Comparison of ENCODE assay signal across 8 mouse cellular contexts in the genomic region with DNA sequence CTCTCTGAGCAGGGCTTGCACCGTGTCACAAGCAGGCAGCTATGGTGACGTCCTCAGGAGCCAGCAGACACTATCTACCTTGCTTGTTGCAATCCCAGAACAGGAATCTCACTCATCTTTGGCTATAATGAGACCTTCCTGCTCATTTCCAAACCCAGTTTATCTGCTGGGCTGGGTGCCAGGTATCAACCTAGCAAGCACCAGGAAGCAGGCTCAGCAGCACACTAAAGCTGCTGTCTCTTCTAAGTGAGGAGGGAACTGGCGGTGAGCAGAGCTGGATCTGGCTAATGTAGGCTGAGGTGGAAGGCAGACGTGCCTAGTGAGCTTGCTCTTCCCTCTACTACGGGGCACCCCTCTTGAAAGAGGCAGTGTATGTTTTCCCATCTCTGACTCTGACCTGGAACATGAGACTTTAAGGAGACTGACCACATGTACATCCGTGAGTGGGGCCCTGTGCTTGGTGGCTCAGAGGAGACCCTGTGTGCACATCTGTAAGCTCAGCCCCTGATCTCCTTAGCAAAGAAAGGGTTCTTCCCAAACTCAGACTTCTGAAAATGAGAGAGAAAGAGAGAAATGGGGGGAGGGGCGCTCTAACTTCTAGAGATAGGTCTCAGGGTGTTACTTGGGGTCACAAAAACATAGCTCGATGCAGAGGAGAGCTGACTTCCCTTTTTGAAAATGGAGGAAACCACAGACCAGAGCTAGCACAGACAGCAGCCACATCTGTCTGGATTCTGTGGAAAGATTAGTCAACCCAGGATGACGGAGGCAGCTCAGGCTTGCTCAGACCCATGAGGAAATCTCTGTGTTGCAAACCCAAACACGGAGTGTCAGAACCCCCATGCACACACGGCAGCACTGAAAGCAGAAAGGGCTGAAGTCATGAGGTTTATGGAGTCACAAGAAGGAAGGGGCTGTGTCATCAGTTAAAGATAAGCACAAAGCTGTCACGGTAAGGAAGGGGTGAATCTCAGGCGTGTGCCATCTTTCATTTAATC.
A peak's percentile ranks its signal among the peaks of the same experiment; 100 is the strongest.
DNase-seq lines count a peak whose midpoint lies in the region; ATAC-seq and TF ChIP-seq lines count a peak whose summit lies in the region.

No protein-coding gene starts in this region.

- 0 out of 2 replicates have a peak, but pooled peaks cover 4% of the 10 kb centered on the region for H3K4me1 ChIP-seq in intestine, embryonic 15.5 days (replicated peaks)
- no peaks in the 10 kb centered on the region for H3K4me1 ChIP-seq in intestine, postnatal 0 days (replicated peaks; ENCODE audit: control insufficient read depth, insufficient read depth, low read length)
- H3K4me1 ChIP-seq in MEL (ENCODE audit: control insufficient read depth in 1 of 2, insufficient read depth in 2 of 2, low read length in 2 of 2) = peaks cover 4 to 14% of the 10 kb centered on the region in 2 experiments; a peak in 3 of 4 replicates
- peaks cover 13% of the 10 kb centered on the region for H3K4me1 ChIP-seq in heart, embryonic 15.5 days (replicated peaks)
- H3K4me1 ChIP-seq in midbrain, embryonic 15.5 days = peaks cover 5% of the 10 kb centered on the region; the same call in 1 of the 2 replicates

- TF ChIP-seq CTCF in intestine, postnatal 0 days (IDR thresholded peaks at IDR 0.05; ENCODE audit: low read depth) = no peak
- TF ChIP-seq CTCF in MEL (IDR thresholded peaks at IDR 0.05 in 2 of 3, conservative IDR thresholded peaks at IDR 0.05 in 1 of 3; ENCODE audit: control insufficient read depth in 1 of 3, insufficient read depth in 1 of 3, low read depth in 2 of 3, low read length in 3 of 3, poor library complexity in 1 of 3, severe bottlenecking in 1 of 3) = no peak
- TF ChIP-seq CTCF in gastrocnemius, adult 2 months (IDR thresholded peaks at IDR 0.05) = no peak

- H3K36me3 ChIP-seq in intestine, embryonic 15.5 days = no peaks in the 10 kb centered on the region
- H3K36me3 ChIP-seq in intestine, postnatal 0 days (ENCODE audit: control insufficient read depth, insufficient read depth) = no peaks in the 10 kb centered on the region
- H3K36me3 ChIP-seq in MEL (ENCODE audit: control insufficient read depth in 1 of 2, insufficient read depth in 2 of 2, low read length in 2 of 2) = peaks cover 0 to 2% of the 10 kb centered on the region in 2 experiments; a peak in 1 of 4 replicates
- H3K36me3 ChIP-seq in heart, embryonic 15.5 days = no peaks in the 10 kb centered on the region
- H3K36me3 ChIP-seq in macrophage (ENCODE audit: inconsistent target) = no peaks in the 10 kb centered on the region
- H3K36me3 ChIP-seq in midbrain, embryonic 15.5 days (replicated peaks) = no peaks in the 10 kb centered on the region

- no peaks in the 10 kb centered on the region for H3K27me3 ChIP-seq in intestine, embryonic 15.5 days (replicated peaks)
- no peaks in the 10 kb centered on the region for H3K27me3 ChIP-seq in intestine, postnatal 0 days (replicated peaks; ENCODE audit: control insufficient read depth, insufficient read depth, low read length)
- H3K27me3 ChIP-seq in MEL (ENCODE audit: control insufficient read depth in 1 of 2, insufficient read depth in 2 of 2, low read length in 2 of 2) = no peaks in the 10 kb centered on the region
- no peaks in the 10 kb centered on the region for H3K27me3 ChIP-seq in heart, embryonic 15.5 days
- no peaks in the 10 kb centered on the region; the same call in 1 of the 2 replicates for H3K27me3 ChIP-seq in midbrain, embryonic 15.5 days (replicated peaks)

- no peak overlapping the region for H3K9ac ChIP-seq in intestine, embryonic 15.5 days
- no peak overlapping the region for H3K9ac ChIP-seq in intestine, postnatal 0 days (ENCODE audit: low read depth, low read length)
- H3K9ac ChIP-seq in MEL (ENCODE audit: control insufficient read depth, low read depth, low read length, poor library complexity, severe bottlenecking) = peak overlapping the region; percentile 27
- no peak overlapping the region for H3K9ac ChIP-seq in heart, embryonic 15.5 days
- no peak overlapping the region for H3K9ac ChIP-seq in midbrain, embryonic 15.5 days

- no peak overlapping the region for H3K4me3 ChIP-seq in intestine, embryonic 15.5 days (replicated peaks)
- H3K4me3 ChIP-seq in intestine, postnatal 0 days (ENCODE audit: low read depth, low read length) = no peak overlapping the region
- H3K4me3 ChIP-seq in MEL (ENCODE audit: control insufficient read depth in 1 of 2, insufficient read depth in 1 of 2, low read depth in 2 of 2, low read length in 2 of 2) (peak overlapping the region; percentile 26 to 55), macrophage (ENCODE audit: inconsistent target) (no peak overlapping the region)
- no peak overlapping the region for H3K4me3 ChIP-seq in heart, embryonic 15.5 days
- H3K4me3 ChIP-seq in gastrocnemius, adult 2 months = no peak overlapping the region
- no peak overlapping the region for H3K4me3 ChIP-seq in midbrain, embryonic 15.5 days

- TF ChIP-seq RAD21 in MEL (IDR thresholded peaks at IDR 0.05; ENCODE audit: low read depth, low read length) = no peak

- no peak for TF ChIP-seq POLR2A in MEL (IDR thresholded peaks at IDR 0.05; ENCODE audit: control insufficient read depth in 1 of 2, insufficient read depth in 1 of 2, low read depth in 1 of 2, low read length in 2 of 2, poor library complexity in 1 of 2)

- intact Hi-C loops in gastrocnemius, adult 2 months (cut with DNase I) = no loop called here

- 0 out of 2 replicates have a peak, but pooled peaks have one; percentile 41 for ATAC-seq in intestine, embryonic 15.5 days
- ATAC-seq in intestine, postnatal 0 days = no peak
- peak; percentile 22; the same call in 1 of the 2 replicates for ATAC-seq in heart, embryonic 15.5 days (replicated peaks; ENCODE audit: insufficient number of reproducible peaks, insufficient read depth, low FRiP score, low read depth)
- no peak for ATAC-seq in midbrain, embryonic 15.5 days (replicated peaks)

- no peak overlapping the region for H3K4me2 ChIP-seq in intestine, embryonic 15.5 days (replicated peaks)
- H3K4me2 ChIP-seq in intestine, postnatal 0 days (replicated peaks; ENCODE audit: low read depth) = no peak overlapping the region
- H3K4me2 ChIP-seq in heart, embryonic 15.5 days = no peak overlapping the region
- no peak overlapping the region for H3K4me2 ChIP-seq in midbrain, embryonic 15.5 days

- no peaks in the 10 kb centered on the region for H3K79me2 ChIP-seq in MEL (ENCODE audit: control insufficient read depth, insufficient read depth, low read length, poor library complexity)
- no peaks in the 10 kb centered on the region for H3K79me2 ChIP-seq in macrophage (ENCODE audit: inconsistent target)

- H3K9me3 ChIP-seq in intestine, embryonic 15.5 days = no peaks in the 10 kb centered on the region
- no peaks in the 10 kb centered on the region for H3K9me3 ChIP-seq in intestine, postnatal 0 days (ENCODE audit: control insufficient read depth)
- H3K9me3 ChIP-seq in MEL (replicated peaks; ENCODE audit: insufficient read depth, low read length) = no peaks in the 10 kb centered on the region
- no peaks in the 10 kb centered on the region for H3K9me3 ChIP-seq in heart, embryonic 15.5 days (replicated peaks)
- H3K9me3 ChIP-seq in midbrain, embryonic 15.5 days = no peaks in the 10 kb centered on the region

- DNase-seq in MEL (ENCODE audit: low read depth, low spot score) = peak; percentile 82
- no peak for DNase-seq in gastrocnemius, adult 2 months
- DNase-seq in cerebellum, postnatal 4 days (ENCODE audit: low spot score in 2 of 2) = no peak

- 58% methylated on average over 13 of the region's 13 CpGs for WGBS in intestine, embryonic 15.5 days
- 71% methylated on average over 13 of the region's 13 CpGs for WGBS in intestine, postnatal 0 days
- WGBS in heart, embryonic 15.5 days = 49% methylated on average over 13 of the region's 13 CpGs
- 21% methylated on average over 13 of the region's 13 CpGs for WGBS in macrophage (ENCODE audit: missing documents)
- 83% methylated on average over 13 of the region's 13 CpGs for WGBS in midbrain, embryonic 15.5 days

- no peak overlapping the region for H3K27ac ChIP-seq in intestine, embryonic 15.5 days
- no peak overlapping the region for H3K27ac ChIP-seq in intestine, postnatal 0 days (ENCODE audit: low read depth, low read length)
- peak overlapping the region; percentile 73 for H3K27ac ChIP-seq in MEL (ENCODE audit: control insufficient read depth, low read depth, low read length)
- H3K27ac ChIP-seq in heart, embryonic 15.5 days = no peak overlapping the region
- H3K27ac ChIP-seq in macrophage = peak overlapping the region; percentile 94
- no peak overlapping the region for H3K27ac ChIP-seq in gastrocnemius, adult 2 months
- no peak overlapping the region for H3K27ac ChIP-seq in midbrain, embryonic 15.5 days

- peak; percentile 27 to 56; a peak in 2 of 4 replicates for TF ChIP-seq EP300 in MEL (IDR thresholded peaks at IDR 0.05; ENCODE audit: low read depth in 1 of 2, low read length in 2 of 2)

TF ChIP-seq in MEL, 35 proteins besides CTCF, POLR2A, EP300 and RAD21:
- TF ChIP-seq CHD2 (IDR thresholded peaks at IDR 0.05; ENCODE audit: low read length) = peak; percentile 33; the same call in 1 of the 2 replicates
- no peak for TF ChIP-seq MXI1 (IDR thresholded peaks at IDR 0.05; ENCODE audit: low read depth, low read length)
- peak; percentile 16; the same call in 1 of the 2 replicates for TF ChIP-seq TAL1 (IDR thresholded peaks at IDR 0.05; ENCODE audit: low read length)
- TF ChIP-seq TBP (IDR thresholded peaks at IDR 0.05; ENCODE audit: low read depth, low read length) = 0 out of 2 replicates have a peak, but pooled peaks have one; percentile 18
- no peak for TF ChIP-seq JUND (IDR thresholded peaks at IDR 0.05; ENCODE audit: low read depth, low read length)
- TF ChIP-seq ETS1 (IDR thresholded peaks at IDR 0.05; ENCODE audit: low read depth, low read length) = peak; percentile 60; the same call in 1 of the 2 replicates
- TF ChIP-seq TCF12 (IDR thresholded peaks at IDR 0.05; ENCODE audit: low read depth, low read length) = 0 out of 2 replicates have a peak, but pooled peaks have one; percentile 6
- 0 out of 2 replicates have a peak, but pooled peaks have one; percentile 26 for TF ChIP-seq SIN3A (IDR thresholded peaks at IDR 0.05; ENCODE audit: low read length)
- peak; percentile 19; the same call in 1 of the 2 replicates for TF ChIP-seq BHLHE40 (IDR thresholded peaks at IDR 0.05; ENCODE audit: borderline replicate concordance, low read depth, low read length)
- TF ChIP-seq HCFC1 (IDR thresholded peaks at IDR 0.05; ENCODE audit: low read depth, low read length) = 0 out of 2 replicates have a peak, but pooled peaks have one; percentile 10
- no peak for TF ChIP-seq POLR2AphosphoS2 (IDR thresholded peaks at IDR 0.05; ENCODE audit: low read length)
- TF ChIP-seq MYC (IDR thresholded peaks at IDR 0.05; ENCODE audit: low read depth, low read length) = 0 out of 2 replicates have a peak, but pooled peaks have one; percentile 29
- peak; percentile 33; the same call in 1 of the 2 replicates for TF ChIP-seq GATA1 (IDR thresholded peaks at IDR 0.05; ENCODE audit: low read depth, low read length)

Comparison
In these comparisons a context has a peak if more than half of its experiments do, and no peak if none do; other contexts are left out.
1. ATAC-seq: peak in intestine, embryonic 15.5 days (single experiment) and heart, embryonic 15.5 days (single experiment); none in intestine, postnatal 0 days (single experiment) and midbrain, embryonic 15.5 days (single experiment).
2. H3K27ac ChIP-seq: peak in MEL (single experiment) and macrophage (single experiment); none in intestine, embryonic 15.5 days (single experiment), intestine, postnatal 0 days (single experiment), heart, embryonic 15.5 days (single experiment), gastrocnemius, adult 2 months (single experiment) and midbrain, embryonic 15.5 days (single experiment).
3. H3K4me3 ChIP-seq: peak in MEL (2 of 2); none in intestine, embryonic 15.5 days (single experiment), intestine, postnatal 0 days (single experiment), heart, embryonic 15.5 days (single experiment), macrophage (single experiment), gastrocnemius, adult 2 months (single experiment) and midbrain, embryonic 15.5 days (single experiment).